Mouse (Mus musculus): ENCODE results near the gene Stom.
A peak's percentile ranks its signal among the peaks of the same experiment; 100 is the strongest.

Gene Stom

GRCm38 (mm10) chr2:35336388-35337280 lies at the start of gene Stom:
TSS of gene Stom (minus strand) at chr2:35336976.
- ATAC-seq (ENCODE audit: low TSS enrichment) = peak; percentile 95

GRCm38 (mm10) chr2:35385441-35385871 lies 48.7 kb upstream of the Stom start:
- no peak for ATAC-seq (ENCODE audit: low TSS enrichment)

GRCm38 (mm10) chr2:35379306-35379705 lies 42.5 kb upstream of the Stom start:
- ATAC-seq (ENCODE audit: low TSS enrichment) = no peak

GRCm38 (mm10) chr2:35377600-35377999 lies 40.8 kb upstream of the Stom start:
- ATAC-seq (ENCODE audit: low TSS enrichment) = no peak

DNA sequence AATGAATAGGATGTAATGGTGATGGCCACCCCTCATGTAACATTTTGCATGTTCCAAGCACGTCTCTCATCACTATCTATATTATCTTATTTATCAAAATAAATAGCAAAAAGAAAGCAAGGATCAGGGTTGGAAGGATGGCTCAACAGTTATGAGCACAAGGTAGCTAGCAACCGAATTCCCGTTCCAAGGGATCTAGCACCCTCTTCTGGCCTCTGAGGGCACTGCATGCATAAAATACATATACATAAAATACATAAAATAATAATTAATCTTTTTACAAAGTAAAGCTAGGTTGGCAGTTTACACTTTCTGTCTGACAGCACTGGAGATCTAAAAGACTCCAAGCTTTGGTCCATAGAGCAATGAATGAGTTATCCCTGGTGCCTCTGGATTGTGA lies 36.2 kb upstream of the Stom start:
- no peak for ATAC-seq (ENCODE audit: low TSS enrichment)

GRCm38 (mm10) chr2:35370686-35371085 lies 33.9 kb upstream of the Stom start:
- ATAC-seq (ENCODE audit: low TSS enrichment) = no peak

GRCm38 (mm10) chr2:35367629-35368028 lies 30.9 kb upstream of the Stom start, which contains the start of gene 4930568D16Rik:
TSS of gene 4930568D16Rik (minus strand) at chr2:35367729.
- no peak for ATAC-seq (ENCODE audit: low TSS enrichment)

DNA sequence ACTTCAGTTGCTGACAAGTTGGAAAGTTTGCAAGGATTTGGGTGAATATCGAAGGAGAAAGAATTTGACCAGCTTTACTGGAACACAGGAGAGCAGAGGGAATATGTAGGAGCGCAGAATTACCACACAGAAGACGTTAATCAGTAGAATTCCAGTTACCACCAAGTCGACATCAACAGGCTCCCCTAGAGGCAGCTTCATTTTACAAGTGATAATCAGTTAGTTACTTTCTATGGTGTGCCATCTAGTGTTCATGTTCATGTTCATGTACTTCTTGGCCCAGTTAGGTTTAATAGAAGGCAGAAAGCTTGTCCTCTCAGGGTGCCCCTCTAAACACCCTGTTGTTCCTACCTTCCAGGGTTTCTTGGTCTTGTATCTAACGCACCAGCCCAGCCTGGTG lies 12.4 kb upstream of the Stom start:
- ATAC-seq (ENCODE audit: low TSS enrichment) = peak; percentile 93

- ATAC-seq (ENCODE audit: low TSS enrichment) = no peak
These were observed 9.2 kb upstream of the Stom start for GRCm38 (mm10) chr2:35345984-35346383.

GRCm38 (mm10) chr2:35342605-35343004 lies 5.8 kb upstream of the Stom start:
- no peak for ATAC-seq (ENCODE audit: low TSS enrichment)

- no peak for ATAC-seq (ENCODE audit: low TSS enrichment)
These were observed 1.9 kb upstream of the Stom start for GRCm38 (mm10) chr2:35338707-35339106.

DNA sequence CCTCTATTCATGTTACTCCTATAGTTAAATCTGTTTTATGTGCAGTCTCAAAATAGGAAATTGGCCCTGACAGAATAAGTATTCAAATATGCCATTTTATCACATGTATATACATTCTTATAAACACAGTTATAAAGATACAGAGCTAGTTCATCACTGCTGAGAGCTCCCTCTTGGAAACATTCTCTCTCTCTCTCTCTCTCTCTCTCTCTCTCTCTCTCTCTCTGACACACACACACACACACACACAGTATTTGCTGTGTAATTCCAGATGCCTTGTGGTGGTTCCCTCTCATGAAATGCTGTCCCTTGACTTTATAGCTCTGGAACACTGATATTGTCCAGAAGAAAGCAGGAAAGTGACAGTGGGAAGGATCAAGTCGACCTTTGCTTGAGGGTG lies 1.3 kb upstream of the Stom start:
- no peak for ATAC-seq (ENCODE audit: low TSS enrichment)

DNA sequence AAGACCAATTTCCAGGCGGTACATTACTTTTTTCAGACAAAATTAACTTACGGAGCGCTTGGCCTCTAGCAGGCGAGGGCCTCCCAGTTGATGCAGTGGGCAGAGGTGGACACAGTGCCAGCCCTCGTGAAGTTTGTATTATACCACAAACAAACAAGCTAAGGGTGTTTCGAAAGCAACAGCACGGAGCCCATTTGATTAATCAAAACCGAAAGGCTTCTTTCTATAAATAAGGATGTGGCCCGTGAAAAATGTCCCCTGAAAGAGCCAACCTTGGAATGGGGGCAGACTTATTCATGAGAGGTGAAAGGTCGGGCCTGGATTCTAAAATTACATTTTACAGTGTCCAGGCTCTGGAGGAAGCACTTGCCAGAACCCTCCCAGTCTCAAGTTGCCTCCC lies 643 bp upstream of the Stom start:
- no peak for ATAC-seq (ENCODE audit: low TSS enrichment)

DNA sequence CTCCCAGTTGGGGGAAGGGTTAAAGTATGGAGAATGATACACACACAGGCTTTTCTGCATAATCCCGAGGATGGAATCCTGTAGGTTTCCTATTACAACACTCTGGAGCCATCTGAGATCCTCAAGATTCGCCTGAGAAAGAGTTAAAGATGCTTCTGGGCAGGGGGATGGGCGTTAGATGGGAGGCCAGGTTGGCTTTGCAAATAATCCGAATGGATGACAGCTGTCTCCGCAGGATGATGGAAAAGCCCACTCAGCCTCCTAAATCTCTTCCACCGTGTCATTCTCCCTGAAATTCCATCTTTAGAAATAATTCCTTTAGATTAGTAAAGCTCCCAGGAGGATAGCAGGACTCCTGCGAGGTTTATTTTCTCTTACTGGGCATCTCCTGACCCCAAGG lies 1.2 kb downstream of the Stom start:
- ATAC-seq (ENCODE audit: low TSS enrichment) = no peak

- no peak for ATAC-seq (ENCODE audit: low TSS enrichment)
These were observed 3.1 kb downstream of the Stom start for GRCm38 (mm10) chr2:35333670-35334069.

GRCm38 (mm10) chr2:35331205-35331604 lies 5.6 kb downstream of the Stom start:
- no peak for ATAC-seq (ENCODE audit: low TSS enrichment)

DNA sequence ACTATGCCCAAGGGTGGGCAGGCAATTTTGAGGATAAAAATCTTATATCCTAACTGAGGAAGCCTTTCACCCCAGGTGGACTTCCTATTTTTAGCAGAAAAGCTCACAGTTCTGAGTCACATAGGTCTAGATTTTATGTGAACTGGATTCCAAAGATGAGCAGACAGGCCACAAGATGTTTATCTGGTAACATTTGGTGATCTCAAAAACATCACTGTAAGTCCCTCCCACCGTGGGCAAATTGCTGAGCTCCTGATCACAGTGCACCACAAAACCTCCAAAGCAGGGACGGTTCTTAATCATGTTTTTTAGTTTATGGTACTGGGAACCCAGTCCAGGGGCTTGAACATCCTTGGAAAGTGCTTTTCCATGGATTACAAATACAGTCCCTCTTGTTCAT lies 7.7 kb downstream of the Stom start:
- ATAC-seq (ENCODE audit: low TSS enrichment) = no peak

GRCm38 (mm10) chr2:35328064-35328792 lies 8.5 kb downstream of the Stom start:
- no peak for ATAC-seq (ENCODE audit: low TSS enrichment)

GRCm38 (mm10) chr2:35327583-35327982 lies 9.2 kb downstream of the Stom start:
- ATAC-seq (ENCODE audit: low TSS enrichment) = no peak

DNA sequence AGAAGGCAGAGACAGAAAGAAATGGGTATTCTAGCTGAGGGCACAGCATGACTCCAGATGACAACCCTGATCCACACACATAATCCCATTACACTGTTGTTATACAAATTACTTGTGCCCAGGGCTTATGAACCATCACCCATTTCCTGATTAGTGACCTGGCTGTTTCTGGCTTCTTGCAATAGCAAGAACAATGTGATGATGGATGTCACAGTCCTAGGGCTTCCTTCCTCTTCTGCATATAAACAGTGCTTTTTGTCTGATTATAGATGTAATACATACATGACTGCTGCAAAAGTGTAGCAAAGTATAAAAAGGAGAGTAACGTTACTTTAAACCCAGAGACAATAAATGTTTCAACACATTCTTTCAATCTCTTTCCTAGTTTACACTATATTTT lies 9.8 kb downstream of the Stom start:
- no peak for ATAC-seq (ENCODE audit: low TSS enrichment)

- ATAC-seq (ENCODE audit: low TSS enrichment) = no peak
These were observed 10.8 kb downstream of the Stom start for GRCm38 (mm10) chr2:35325930-35326329.

GRCm38 (mm10) chr2:35322404-35323164 lies 14.2 kb downstream of the Stom start:
- peak; percentile 47; the same call in 1 of the 2 replicates for ATAC-seq (ENCODE audit: low TSS enrichment)
